In the genomic region with DNA sequence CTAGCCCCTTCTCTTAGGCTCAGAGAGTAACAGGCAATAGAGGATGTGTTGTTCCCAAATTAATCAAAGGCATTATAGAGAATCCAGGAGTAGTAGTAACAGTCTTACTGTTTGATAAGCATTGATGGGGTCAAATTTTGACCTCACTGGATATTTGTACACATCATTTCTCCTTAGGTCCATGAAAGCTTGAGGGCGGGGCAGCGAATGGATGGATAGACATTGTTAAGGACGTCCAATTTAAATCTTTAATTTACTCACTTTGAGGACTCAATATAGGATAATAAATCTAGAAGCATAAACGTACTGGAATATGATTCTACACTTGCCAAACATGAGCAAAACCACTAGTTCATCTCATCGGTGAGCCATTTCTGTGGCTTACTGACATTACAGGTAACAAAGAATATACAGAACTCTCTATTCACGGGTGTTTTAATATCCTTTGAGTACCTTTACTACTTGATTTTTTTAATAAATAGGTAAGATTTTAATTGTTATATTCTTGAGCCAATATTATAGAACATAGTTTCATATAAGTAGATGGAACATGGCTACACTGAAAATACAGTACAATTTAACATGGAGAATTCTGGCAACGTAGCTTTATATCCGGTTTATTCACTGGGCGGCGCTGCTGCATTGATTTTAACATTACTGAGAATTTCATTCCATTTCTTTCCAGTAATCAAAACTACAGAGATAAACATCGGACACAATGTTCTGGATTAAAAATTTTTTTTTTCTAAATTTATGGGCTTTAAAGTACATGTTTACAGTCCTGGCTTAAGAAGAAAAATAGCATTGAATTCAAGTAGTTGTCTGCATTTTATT, we compare ENCODE assay signal across 8 mouse cellular contexts. TPM values are rescaled to one million over a fixed set of nuclear protein-coding genes. Genes with fewer than 3 reads are reported as not detected.
DNase-seq lines count a peak whose midpoint lies in the region; ATAC-seq and TF ChIP-seq lines count a peak whose summit lies in the region.

No protein-coding gene starts in this region.

- H3K36me3 ChIP-seq in ES-E14 (ENCODE audit: control insufficient read depth, insufficient read depth, low read length, poor library complexity, severe bottlenecking), result peaks cover 2% of the 10 kb centered on the region; the same call in 1 of the 2 replicates
- H3K36me3 ChIP-seq in heart, embryonic 13.5 days, result peaks cover 17% of the 10 kb centered on the region
- H3K36me3 ChIP-seq in kidney, postnatal 0 days (ENCODE audit: insufficient read depth, low read length), result 0 out of 2 replicates have a peak, but pooled peaks cover 3% of the 10 kb centered on the region
- no peaks in the 10 kb centered on the region for H3K36me3 ChIP-seq in liver, adult 2 months (ENCODE audit: control insufficient read depth, insufficient read depth, low read length)

- ATAC-seq in heart, embryonic 13.5 days (ENCODE audit: extremely low read depth, insufficient number of reproducible peaks, low FRiP score, low TSS enrichment), result 0 out of 2 replicates have a peak, but pooled peaks have one; percentile 41
- no peak for ATAC-seq in kidney, postnatal 0 days (replicated peaks; ENCODE audit: low FRiP score, low read depth)

- no peak overlapping the region; the same call in 1 of the 2 replicates for H3K27ac ChIP-seq in ES-E14 (ENCODE audit: insufficient read depth, low read depth, low read length, poor library complexity, severe bottlenecking)
- peak overlapping the region; percentile 38; the same call in 1 of the 2 replicates for H3K27ac ChIP-seq in embryonic fibroblast, embryonic 13.5 days (ENCODE audit: insufficient read depth, low read length)
- peak overlapping the region; percentile 87 for H3K27ac ChIP-seq in heart, embryonic 13.5 days (replicated peaks)
- H3K27ac ChIP-seq in kidney, postnatal 0 days, result peak overlapping the region; percentile 83
- H3K27ac ChIP-seq in liver, adult 2 months (replicated peaks; ENCODE audit: insufficient read depth, low read depth, low read length), result peak overlapping the region; percentile 65

- in situ Hi-C loops in ES-E14 (cut with MboI; ENCODE audit: low sequenced_read_pairs in 2 of 2, unreplicated experiment in 2 of 2), result loop anchor here (10.0 to 25.0 kb wide), 3 partner anchors 393 to 605 kb away; a partner anchor contains a TSS

- peak overlapping the region; percentile 51 to 76 for H3K4me3 ChIP-seq in ES-E14 (ENCODE audit: insufficient read depth in 1 of 2, low read depth in 1 of 2, low read length in 2 of 2, poor library complexity in 1 of 2, severe bottlenecking in 1 of 2)
- H3K4me3 ChIP-seq in embryonic fibroblast, embryonic 13.5 days (ENCODE audit: insufficient read depth, low read length), result peak overlapping the region; percentile 51
- H3K4me3 ChIP-seq in heart, embryonic 13.5 days, result peak overlapping the region; percentile 65
- peak overlapping the region; percentile 48 for H3K4me3 ChIP-seq in kidney, postnatal 0 days (replicated peaks; ENCODE audit: low read depth, low read length)
- H3K4me3 ChIP-seq in liver, adult 2 months (ENCODE audit: insufficient read depth, low read depth, low read length), result peak overlapping the region; percentile 55

- 10% methylated on average over 11 of the region's 11 CpGs for WGBS in heart, embryonic 13.5 days
- WGBS in kidney, postnatal 0 days, result 9% methylated on average over 11 of the region's 11 CpGs
- WGBS in liver, adult 2 months, result 8% methylated on average over 11 of the region's 11 CpGs

- H3K4me2 ChIP-seq in heart, embryonic 13.5 days, result peak overlapping the region; percentile 69
- H3K4me2 ChIP-seq in kidney, postnatal 0 days (ENCODE audit: low read length), result peak overlapping the region; percentile 73

- no peaks in the 10 kb centered on the region for H3K79me2 ChIP-seq in liver, adult 2 months (ENCODE audit: control insufficient read depth, insufficient read depth, low read length)

- TF ChIP-seq CTCF in brain, embryonic 14.5 days (IDR thresholded peaks at IDR 0.05; ENCODE audit: borderline replicate concordance, extremely low read depth, insufficient read depth, insufficient read length), result 0 out of 2 replicates have a peak, but pooled peaks have one; percentile 21
- no peak for TF ChIP-seq CTCF in embryonic fibroblast, embryonic 13.5 days (IDR thresholded peaks at IDR 0.05; ENCODE audit: borderline replicate concordance, insufficient read depth, low read length)
- peak; percentile 77 for TF ChIP-seq CTCF in kidney, postnatal 0 days (IDR thresholded peaks at IDR 0.05; ENCODE audit: low read depth)
- TF ChIP-seq CTCF in liver, adult 2 months (IDR thresholded peaks at IDR 0.05; ENCODE audit: low read depth, low read length), result peak; percentile 37

- no peaks in the 10 kb centered on the region for H3K9me3 ChIP-seq in ES-E14 (ENCODE audit: control insufficient read depth, insufficient read depth, low read depth, low read length)
- no peaks in the 10 kb centered on the region for H3K9me3 ChIP-seq in heart, embryonic 13.5 days
- no peaks in the 10 kb centered on the region for H3K9me3 ChIP-seq in kidney, postnatal 0 days (replicated peaks; ENCODE audit: low read length)

- H3K9ac ChIP-seq in ES-E14 (ENCODE audit: insufficient read depth, low read depth, low read length, poor library complexity, severe bottlenecking), result peak overlapping the region; percentile 27; the same call in 1 of the 2 replicates
- peak overlapping the region; percentile 72 for H3K9ac ChIP-seq in heart, embryonic 13.5 days
- peak overlapping the region; percentile 40; the same call in 1 of the 2 replicates for H3K9ac ChIP-seq in kidney, postnatal 0 days (ENCODE audit: low read depth, low read length)
- H3K9ac ChIP-seq in liver, adult 2 months (ENCODE audit: low read depth, low read length), result peak overlapping the region; percentile 33

- DNase-seq in ES-E14 (ENCODE audit: low read depth, low spot score), result peak; percentile 34
- peak; percentile 79 for DNase-seq in brain, embryonic 14.5 days (ENCODE audit: low read depth)
- DNase-seq in kidney, postnatal 0 days (ENCODE audit: low spot score), result peak; percentile 93
- DNase-seq in liver, adult 2 months (ENCODE audit: extremely low read depth, low read depth, low spot score), result peak; percentile 56
- DNase-seq in naive thymus-derived CD4-positive, alpha-beta T cell, adult 2 months (ENCODE audit: low read depth), result peak; percentile 70
- peak; percentile 12 to 37 for DNase-seq in thymus, postnatal 10 days (ENCODE audit: low spot score in 2 of 2)

- H3K27me3 ChIP-seq in heart, embryonic 13.5 days (replicated peaks), result no peaks in the 10 kb centered on the region
- no peaks in the 10 kb centered on the region for H3K27me3 ChIP-seq in kidney, postnatal 0 days (ENCODE audit: insufficient read depth, low read length)
- H3K27me3 ChIP-seq in liver, adult 2 months (ENCODE audit: control insufficient read depth, insufficient read depth, low read length), result no peaks in the 10 kb centered on the region

- peaks cover 0 to 3% of the 10 kb centered on the region in 2 experiments; a peak in 1 of 4 replicates for H3K4me1 ChIP-seq in ES-E14 (ENCODE audit: control insufficient read depth in 2 of 2, insufficient read depth in 2 of 2, low read length in 2 of 2, poor library complexity in 1 of 2)
- H3K4me1 ChIP-seq in embryonic fibroblast, embryonic 13.5 days (ENCODE audit: control insufficient read depth, insufficient read depth, low read length), result peaks cover 5% of the 10 kb centered on the region; the same call in 1 of the 2 replicates
- peaks cover 16% of the 10 kb centered on the region for H3K4me1 ChIP-seq in heart, embryonic 13.5 days
- no peaks in the 10 kb centered on the region for H3K4me1 ChIP-seq in kidney, postnatal 0 days (replicated peaks; ENCODE audit: insufficient read depth, low read length)
- H3K4me1 ChIP-seq in liver, adult 2 months (ENCODE audit: control insufficient read depth, insufficient read depth, low read length), result no peaks in the 10 kb centered on the region; the same call in 1 of the 2 replicates

- TF ChIP-seq POLR2A in brain, embryonic 14.5 days (IDR thresholded peaks at IDR 0.05; ENCODE audit: borderline replicate concordance, extremely low read depth, insufficient read depth, insufficient read length, poor library complexity, severe bottlenecking), result no peak
- TF ChIP-seq POLR2A in embryonic fibroblast, embryonic 13.5 days (IDR thresholded peaks at IDR 0.05; ENCODE audit: low read depth, low read length), result no peak
- no peak for TF ChIP-seq POLR2A in liver, adult 2 months (IDR thresholded peaks at IDR 0.05; ENCODE audit: extremely low read depth, insufficient read depth, low read length)

TF ChIP-seq in ES-E14, 5 proteins besides CTCF, POLR2A, EP300 and RAD21:
- TF ChIP-seq HCFC1 (IDR thresholded peaks at IDR 0.05; ENCODE audit: borderline replicate concordance, insufficient read depth, low read length) (no peak), ZC3H11A (IDR thresholded peaks at IDR 0.05; ENCODE audit: borderline replicate concordance, low read depth, low read length) (peak; percentile 48; the same call in 1 of the 2 replicates)

RNA-seq across cellular contexts. Expression of a gene that starts 0.7 kb away (rescaled TPM):
- 26.6 and 32.7 TPM in 2 replicates for total RNA-seq in ES-E14 (2012; rRNA removed)
- 11.9 and 16.9 TPM in 2 replicates for polyA plus RNA-seq in brain, embryonic 14.5 days (2012; rRNA removed)
- polyA plus RNA-seq in embryonic fibroblast, embryonic 13.5 days (2011; ENCODE audit: insufficient read length, low read depth, missing spikeins), result 33.1 and 54.0 TPM in 2 replicates
- polyA plus RNA-seq in heart, embryonic 13.5 days (2015; fragmentation: Nextera tagmentation; extraction: Ambion mirVana), result 41.5 and 43.6 TPM in 2 replicates
- 25.9 and 31.9 TPM in 2 replicates for polyA plus RNA-seq in kidney, postnatal 0 days (2015; fragmentation: Nextera tagmentation; extraction: Ambion mirVana)
- total RNA-seq in liver, adult 2 months (2014; rRNA removed), result 0.28 and 0.94 TPM in 2 replicates
- polyA plus RNA-seq in liver, adult 2 months (2012; rRNA removed), result not detected in 2 replicates

Comparison
In these comparisons a context has a peak if more than half of its experiments do, and no peak if none do; other contexts are left out.
1. DNase-seq: peak in every context shown above with its lines; median percentile 93 in kidney, postnatal 0 days; 79 in brain, embryonic 14.5 days; 70 in naive thymus-derived CD4-positive, alpha-beta T cell, adult 2 months; 56 in liver, adult 2 months; 34 in ES-E14; 24 in thymus, postnatal 10 days.
2. RNA of a gene that starts 0.7 kb away (polyA plus RNA-seq): 33.1 to 54.0 TPM in embryonic fibroblast, embryonic 13.5 days, 41.5 to 43.6 TPM in heart, embryonic 13.5 days, 25.9 to 31.9 TPM in kidney, postnatal 0 days and 11.9 to 16.9 TPM in brain, embryonic 14.5 days; not detected in liver, adult 2 months; every median in the first group is over 10 times any median in the second.
3. Peak in every context shown above with its lines, with median percentiles within 50 percentile points of each other: H3K4me3 ChIP-seq and H3K9ac ChIP-seq.